In the genomic region with DNA sequence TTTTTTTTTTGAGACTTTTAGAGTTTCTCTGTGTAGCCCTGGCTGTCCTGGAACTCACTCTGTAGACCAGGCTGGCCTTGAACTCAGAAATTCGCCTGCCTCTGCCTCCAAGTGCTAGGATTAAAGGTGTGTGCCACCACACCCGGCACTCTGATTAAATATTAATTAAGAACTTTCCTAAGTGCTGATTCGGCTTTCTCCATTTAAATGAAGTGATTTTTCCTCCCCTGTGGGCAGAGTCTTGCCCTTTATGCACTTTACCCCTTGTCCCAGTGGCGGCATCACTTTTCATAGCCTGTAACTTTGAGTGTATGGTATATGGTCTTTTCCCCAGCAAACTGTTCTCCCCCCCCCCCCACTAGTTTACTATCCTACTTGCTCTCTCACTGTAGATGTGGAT, we compare ENCODE assay signal across 16 mouse cellular contexts. TPM values are rescaled to one million over a fixed set of nuclear protein-coding genes. Genes with fewer than 3 reads are reported as not detected.
DNase-seq lines count a peak whose midpoint lies in the region; ATAC-seq lines count a peak whose summit lies in the region.
"Had no signal": no experiment of that assay in that cellular context is flagged by ENCODE, and none has a peak within 500 bp of the region (broad histone marks: within the 10 kb centered on the region; RNA-seq: fewer than 3 reads in every experiment).

No protein-coding gene starts in this region.

- 73% methylated on average over 4 of the region's 4 CpGs for WGBS in kidney, embryonic 15.5 days
- WGBS in kidney, embryonic 16.5 days: 73% methylated on average over 4 of the region's 4 CpGs

- no peaks in the 10 kb centered on the region for H3K9me3 ChIP-seq in kidney, embryonic 15.5 days (replicated peaks)
- no peaks in the 10 kb centered on the region for H3K9me3 ChIP-seq in kidney, embryonic 16.5 days (ENCODE audit: low read length)
- H3K9me3 ChIP-seq: embryonic facial prominence, embryonic 10.5 days; forebrain, embryonic 13.5 days; heart, embryonic 12.5 days; hindbrain, embryonic 10.5 days had no signal

- no peaks in the 10 kb centered on the region for H3K27me3 ChIP-seq in kidney, embryonic 15.5 days
- H3K27me3 ChIP-seq in kidney, embryonic 16.5 days (ENCODE audit: insufficient read depth, low read length): no peaks in the 10 kb centered on the region
- H3K27me3 ChIP-seq: forebrain, embryonic 13.5 days; heart, embryonic 12.5 days had no signal

- H3K27ac ChIP-seq in kidney, embryonic 15.5 days: 0 out of 2 replicates have a peak overlapping the region, but pooled peaks have one; percentile 13
- no peak overlapping the region for H3K27ac ChIP-seq in kidney, embryonic 16.5 days (ENCODE audit: low read length)
- H3K27ac ChIP-seq: forebrain, embryonic 13.5 days had no signal

- no peak overlapping the region for H3K4me2 ChIP-seq in kidney, embryonic 15.5 days
- no peak overlapping the region for H3K4me2 ChIP-seq in kidney, embryonic 16.5 days (replicated peaks; ENCODE audit: low read depth, low read length)
- H3K4me2 ChIP-seq: heart, embryonic 12.5 days had no signal

- ATAC-seq in kidney, embryonic 15.5 days (replicated peaks; ENCODE audit: low FRiP score): no peak
- no peak for ATAC-seq in kidney, embryonic 16.5 days (ENCODE audit: low FRiP score, low TSS enrichment)
- no peak for ATAC-seq in megakaryocyte-erythroid progenitor cell, adult 5-6 weeks (replicated peaks; ENCODE audit: low FRiP score, low TSS enrichment, poor library complexity, severe bottlenecking)

- H3K9ac ChIP-seq in kidney, embryonic 15.5 days: no peak overlapping the region
- H3K9ac ChIP-seq in kidney, embryonic 16.5 days (replicated peaks; ENCODE audit: low read length): no peak overlapping the region
- H3K9ac ChIP-seq: forebrain, postnatal 0 days; heart, embryonic 12.5 days had no signal

- peaks cover 40% of the 10 kb centered on the region for H3K4me1 ChIP-seq in kidney, embryonic 15.5 days
- H3K4me1 ChIP-seq in kidney, embryonic 16.5 days (ENCODE audit: insufficient read depth, low read length): peaks cover 26% of the 10 kb centered on the region

- no peak overlapping the region for H3K4me3 ChIP-seq in kidney, embryonic 15.5 days (replicated peaks)
- no peak overlapping the region for H3K4me3 ChIP-seq in kidney, embryonic 16.5 days (ENCODE audit: low read length)
- H3K4me3 ChIP-seq: forebrain, embryonic 13.5 days; heart, embryonic 12.5 days; hindbrain, embryonic 10.5 days had no signal

- H3K36me3 ChIP-seq in kidney, embryonic 15.5 days: peaks cover 86% of the 10 kb centered on the region
- peaks cover 54% of the 10 kb centered on the region for H3K36me3 ChIP-seq in kidney, embryonic 16.5 days (ENCODE audit: insufficient read depth, low read length)

- DNase-seq in kidney, adult 11 months: peak; percentile 39
- no peak for DNase-seq in kidney, postnatal 4 days
- peak; percentile 36 for DNase-seq in kidney, postnatal 14 days
- DNase-seq in kidney, postnatal 36 days: peak; percentile 48 to 63

RNA-seq across cellular contexts. Expression of a gene that starts 4.7 kb away (rescaled TPM):
- polyA plus RNA-seq in kidney, embryonic 15.5 days (2015; fragmentation: Nextera tagmentation; extraction: Ambion mirVana): 17.7 and 23.0 TPM in 2 replicates
- 19.9 and 22.7 TPM in 2 replicates for polyA plus RNA-seq in kidney, embryonic 16.5 days (2015; fragmentation: Nextera tagmentation; extraction: Ambion mirVana)
- 26.9 and 34.3 TPM in 2 replicates for total RNA-seq in megakaryocyte-erythroid progenitor cell, adult 5-6 weeks (2014; fragmentation: Nextera tagmentation)
- total RNA-seq in megakaryocyte-erythroid progenitor cell, adult 5-6 weeks (2017): 4.1 and 10.0 TPM in 2 replicates

RNA-seq across cellular contexts. Expression of a gene that starts 5.1 kb away (rescaled TPM):
- polyA plus RNA-seq in kidney, embryonic 15.5 days (2015; fragmentation: Nextera tagmentation; extraction: Ambion mirVana): 62.5 and 64.3 TPM in 2 replicates
- polyA plus RNA-seq in kidney, embryonic 16.5 days (2015; fragmentation: Nextera tagmentation; extraction: Ambion mirVana): 60.2 and 68.7 TPM in 2 replicates
- 65.1 and 78.0 TPM in 2 replicates for total RNA-seq in megakaryocyte-erythroid progenitor cell, adult 5-6 weeks (2014; fragmentation: Nextera tagmentation)
- total RNA-seq in megakaryocyte-erythroid progenitor cell, adult 5-6 weeks (2017): 60.4 and 61.7 TPM in 2 replicates

RNA-seq across cellular contexts. Expression of a gene that starts 13.3 kb away (rescaled TPM):
- polyA plus RNA-seq in kidney, embryonic 15.5 days (2015; fragmentation: Nextera tagmentation; extraction: Ambion mirVana): 81.1 and 82.3 TPM in 2 replicates
- 62.0 and 67.8 TPM in 2 replicates for polyA plus RNA-seq in kidney, embryonic 16.5 days (2015; fragmentation: Nextera tagmentation; extraction: Ambion mirVana)
- 2.8 TPM in 1 of 2 replicates, not detected in the other for total RNA-seq in megakaryocyte-erythroid progenitor cell, adult 5-6 weeks (2014; fragmentation: Nextera tagmentation)
- total RNA-seq in megakaryocyte-erythroid progenitor cell, adult 5-6 weeks (2017): 1.2 TPM in 1 of 2 replicates, not detected in the other
- total RNA-seq: granulocyte monocyte progenitor cell, adult 5-6 weeks; heart, adult 8-10 months; heart, postnatal 25 days had no signal
- polyA plus RNA-seq: adrenal gland, adult 2 months had no signal

RNA-seq across cellular contexts. Expression of a gene that starts 15.9 kb away (rescaled TPM):
- polyA plus RNA-seq in kidney, embryonic 15.5 days (2015; fragmentation: Nextera tagmentation; extraction: Ambion mirVana): 85.4 TPM in 2 replicates
- polyA plus RNA-seq in kidney, embryonic 16.5 days (2015; fragmentation: Nextera tagmentation; extraction: Ambion mirVana): 76.1 and 80.1 TPM in 2 replicates
- 147 and 201 TPM in 2 replicates for total RNA-seq in megakaryocyte-erythroid progenitor cell, adult 5-6 weeks (2014; fragmentation: Nextera tagmentation)
- total RNA-seq in megakaryocyte-erythroid progenitor cell, adult 5-6 weeks (2017): 116 and 118 TPM in 2 replicates

RNA-seq across cellular contexts. Expression of a gene that starts 29.1 kb away (rescaled TPM):
- 221 and 234 TPM in 2 replicates for polyA plus RNA-seq in kidney, embryonic 15.5 days (2015; fragmentation: Nextera tagmentation; extraction: Ambion mirVana)
- 83.2 and 115 TPM in 2 replicates for polyA plus RNA-seq in kidney, embryonic 16.5 days (2015; fragmentation: Nextera tagmentation; extraction: Ambion mirVana)
- total RNA-seq in megakaryocyte-erythroid progenitor cell, adult 5-6 weeks (2014; fragmentation: Nextera tagmentation): 676 and 813 TPM in 2 replicates
- 908 and 1,020 TPM in 2 replicates for total RNA-seq in megakaryocyte-erythroid progenitor cell, adult 5-6 weeks (2017)

Comparison
In these comparisons a context has a peak if more than half of its experiments do, and no peak if none do; other contexts are left out.
1. DNase-seq: peak in kidney, adult 11 months (single experiment), kidney, postnatal 14 days (single experiment) and kidney, postnatal 36 days (2 of 2); none in kidney, postnatal 4 days (0 of 2).